Mouse (Mus musculus) MEL (cell line): ENCODE data around the gene Bri3bp. TPM values are rescaled to one million over a fixed set of nuclear protein-coding genes. Genes with fewer than 3 reads are reported as not detected.

ENCODE experiments used
- DNase-seq: peaks from one replicate; pipeline ENCODE4 v3.0.0; 2011; ENCODE audit warnings: low read depth, low spot score
- H3K27ac ChIP-seq: 2 replicates; pipeline ENCODE4 v1.5.1; 2012; ENCODE audit warnings: low read depth, mild to moderate bottlenecking, control low read depth, low read length, moderate library complexity; ENCODE audit not compliant: control insufficient read depth
- H3K27me3 ChIP-seq, 2 experiments: fragments of 150-350 bp in 1 of 2; sonication (generic) in 1 of 2; 2 replicates each; pipeline ENCODE4 v1.6.1; 2012; ENCODE audit warnings: low read length in 2 of 2, mild to moderate bottlenecking in 2 of 2, improper control_type of control experiment in 1 of 2, moderate library complexity in 1 of 2; ENCODE audit not compliant: insufficient read depth in 2 of 2, control insufficient read depth in 1 of 2
- H3K36me3 ChIP-seq, 2 experiments: 2 replicates each; pipeline ENCODE4 v1.6.1; 2012 to 2014; ENCODE audit warnings: low read length in 2 of 2, improper control_type of control experiment in 1 of 2, inconsistent platforms in 1 of 2, mild to moderate bottlenecking in 1 of 2; ENCODE audit not compliant: insufficient read depth in 2 of 2, control insufficient read depth in 1 of 2
- H3K4me1 ChIP-seq, 2 experiments: fragments of 150-350 bp in 1 of 2; sonication (generic) in 1 of 2; 2 replicates each; pipeline ENCODE4 v1.6.1; 2012; ENCODE audit warnings: low read length in 2 of 2, improper control_type of control experiment in 1 of 2, mild to moderate bottlenecking in 1 of 2; ENCODE audit not compliant: insufficient read depth in 2 of 2, control insufficient read depth in 1 of 2
- H3K4me3 ChIP-seq, 2 experiments: fragments of 150-350 bp in 1 of 2; sonication (generic) in 1 of 2; 2 replicates each; pipeline ENCODE4 v1.5.1; 2012; ENCODE audit warnings: low read depth in 2 of 2, low read length in 2 of 2, mild to moderate bottlenecking in 2 of 2, moderate library complexity in 2 of 2, control low read depth in 1 of 2, improper control_type of control experiment in 1 of 2; ENCODE audit not compliant: control insufficient read depth in 1 of 2, insufficient read depth in 1 of 2
- H3K79me2 ChIP-seq: 2 replicates; pipeline ENCODE4 v1.6.1; 2012; ENCODE audit warnings: mild to moderate bottlenecking, low read length, moderate library complexity; ENCODE audit not compliant: control insufficient read depth, poor library complexity, insufficient read depth
- H3K9ac ChIP-seq: 2 replicates; pipeline ENCODE4 v1.6.1; 2012; ENCODE audit warnings: low read depth, mild to moderate bottlenecking, control low read depth, low read length, moderate library complexity; ENCODE audit not compliant: control insufficient read depth, poor library complexity, severe bottlenecking
- H3K9me3 ChIP-seq: fragments of 150-350 bp; sonication (generic); replicated peaks from 2 replicates; pipeline ENCODE4 v1.6.1; 2012; ENCODE audit warnings: mild to moderate bottlenecking, low read length, improper control_type of control experiment, moderate library complexity; ENCODE audit not compliant: insufficient read depth
- BHLHE40 ChIP-seq: IDR thresholded peaks from 2 replicates; pipeline ENCODE4 v1.6.1; 2012; ENCODE audit warnings: low read depth, mild to moderate bottlenecking, inconsistent platforms, low read length, improper control_type of control experiment, borderline replicate concordance
- CHD1 ChIP-seq: IDR thresholded peaks from 2 replicates; pipeline ENCODE4 v1.6.1; 2012; ENCODE audit warnings: low read depth, mild to moderate bottlenecking, inconsistent platforms, low read length, improper control_type of control experiment
- CHD2 ChIP-seq: IDR thresholded peaks from 2 replicates; pipeline ENCODE4 v1.6.1; 2011; ENCODE audit warnings: low read length, improper control_type of control experiment
- CTCF ChIP-seq, 3 experiments: IDR thresholded peaks in 2 of 3; conservative IDR thresholded peaks in 1 of 3; 2 replicates each; pipeline ENCODE4 v1.5.1; 2011 to 2012; ENCODE audit warnings: low read length in 3 of 3, low read depth in 2 of 3, mild to moderate bottlenecking in 2 of 3, improper control_type of control experiment in 1 of 3, inconsistent platforms in 1 of 3, mixed read lengths in 1 of 3, moderate library complexity in 1 of 3; ENCODE audit not compliant: control insufficient read depth in 1 of 3, insufficient read depth in 1 of 3, poor library complexity in 1 of 3, severe bottlenecking in 1 of 3
- E2F4 ChIP-seq: IDR thresholded peaks from 2 replicates; pipeline ENCODE4 v1.6.1; 2011; ENCODE audit warnings: low read depth, low read length, improper control_type of control experiment, borderline replicate concordance
- ELF1 ChIP-seq: IDR thresholded peaks from 2 replicates; pipeline ENCODE4 v1.6.1; 2014; ENCODE audit warnings: low read depth, mild to moderate bottlenecking, inconsistent platforms, low read length, improper control_type of control experiment, moderate library complexity
- GABPA ChIP-seq: IDR thresholded peaks from 2 replicates; pipeline ENCODE4 v1.6.1; 2012; ENCODE audit warnings: low read depth, mild to moderate bottlenecking, inconsistent platforms, low read length, improper control_type of control experiment, moderate library complexity
- GATA1 ChIP-seq: IDR thresholded peaks from 2 replicates; pipeline ENCODE4 v1.6.1; 2011; ENCODE audit warnings: low read depth, low read length, improper control_type of control experiment
- HCFC1 ChIP-seq: IDR thresholded peaks from 2 replicates; pipeline ENCODE4 v1.6.1; 2012; ENCODE audit warnings: low read depth, mild to moderate bottlenecking, inconsistent platforms, low read length, improper control_type of control experiment, moderate library complexity
- KAT2A ChIP-seq: conservative IDR thresholded peaks from 2 replicates; pipeline ENCODE4 v1.6.1; 2012; ENCODE audit warnings: low read depth, low read length, improper control_type of control experiment, inconsistent platforms
- MAFK ChIP-seq: IDR thresholded peaks from 2 replicates; pipeline ENCODE4 v1.6.1; 2011; ENCODE audit warnings: low read depth, mild to moderate bottlenecking, low read length, improper control_type of control experiment, borderline replicate concordance
- MEF2A ChIP-seq: IDR thresholded peaks from 2 replicates; pipeline ENCODE4 v1.6.1; 2014; ENCODE audit warnings: low read depth, mild to moderate bottlenecking, inconsistent platforms, low read length, improper control_type of control experiment; ENCODE audit not compliant: poor library complexity, insufficient replicate concordance, severe bottlenecking; ENCODE audit errors: extremely low read depth
- MXI1 ChIP-seq: IDR thresholded peaks from 2 replicates; pipeline ENCODE4 v1.6.1; 2011; ENCODE audit warnings: mild to moderate bottlenecking, low read depth, low read length, improper control_type of control experiment
- MYB ChIP-seq: IDR thresholded peaks from 2 replicates; pipeline ENCODE4 v1.6.1; 2011; ENCODE audit warnings: mild to moderate bottlenecking, low read depth, low read length, improper control_type of control experiment
- NRF1 ChIP-seq: IDR thresholded peaks from 2 replicates; pipeline ENCODE4 v1.6.1; 2014; ENCODE audit warnings: low read depth, mild to moderate bottlenecking, inconsistent platforms, low read length, improper control_type of control experiment, moderate library complexity; ENCODE audit not compliant: poor library complexity, insufficient read depth, severe bottlenecking
- POLR2AphosphoS2 ChIP-seq: IDR thresholded peaks from 2 replicates; pipeline ENCODE4 v1.6.1; 2011; ENCODE audit warnings: low read length, improper control_type of control experiment
- POLR2AphosphoS5 ChIP-seq: IDR thresholded peaks from 2 replicates; pipeline ENCODE4 v1.6.1; 2012; ENCODE audit warnings: low read depth, borderline replicate concordance, mild to moderate bottlenecking, inconsistent platforms, low read length, moderate library complexity, mixed read lengths
- RAD21 ChIP-seq: IDR thresholded peaks from 2 replicates; pipeline ENCODE4 v1.6.1; 2011; ENCODE audit warnings: mild to moderate bottlenecking, low read depth, low read length, improper control_type of control experiment
- SIN3A ChIP-seq: IDR thresholded peaks from 2 replicates; pipeline ENCODE4 v1.6.1; 2012; ENCODE audit warnings: low read length, improper control_type of control experiment, inconsistent platforms
- SMC3 ChIP-seq: IDR thresholded peaks from 2 replicates; pipeline ENCODE4 v1.6.1; 2011; ENCODE audit warnings: low read depth, low read length, improper control_type of control experiment
- TAL1 ChIP-seq: IDR thresholded peaks from 2 replicates; pipeline ENCODE4 v1.6.1; 2012; ENCODE audit warnings: mild to moderate bottlenecking, inconsistent platforms, low read length, moderate library complexity, mixed read lengths
- TBP ChIP-seq: IDR thresholded peaks from 2 replicates; pipeline ENCODE4 v1.8.0; 2011; ENCODE audit warnings: low read depth, low read length, improper control_type of control experiment
- UBTF ChIP-seq: IDR thresholded peaks from 2 replicates; pipeline ENCODE4 v1.6.1; 2012; ENCODE audit warnings: low read depth, mild to moderate bottlenecking, inconsistent platforms, low read length, improper control_type of control experiment, moderate library complexity, borderline replicate concordance; ENCODE audit not compliant: insufficient read depth
- USF2 ChIP-seq, 2 experiments: IDR thresholded peaks; 2 replicates each; pipeline ENCODE4 v1.6.1; 2011 to 2012; ENCODE audit warnings: improper control_type of control experiment in 2 of 2, low read length in 2 of 2, borderline replicate concordance in 1 of 2, inconsistent platforms in 1 of 2, low read depth in 1 of 2, mild to moderate bottlenecking in 1 of 2; ENCODE audit not compliant: insufficient read depth in 1 of 2
- ZC3H11A ChIP-seq: IDR thresholded peaks from 2 replicates; pipeline ENCODE4 v1.6.1; 2012; ENCODE audit warnings: low read depth, mild to moderate bottlenecking, inconsistent platforms, low read length, improper control_type of control experiment
- ZMIZ1 ChIP-seq: IDR thresholded peaks from 2 replicates; pipeline ENCODE4 v1.6.1; 2012; ENCODE audit warnings: low read depth, mild to moderate bottlenecking, inconsistent platforms, low read length, improper control_type of control experiment, moderate library complexity
- ZNF384 ChIP-seq: IDR thresholded peaks from 2 replicates; pipeline ENCODE4 v1.6.1; 2012; ENCODE audit warnings: low read depth, mild to moderate bottlenecking, inconsistent platforms, low read length, improper control_type of control experiment
- polyA plus RNA-seq, 2 experiments: library from polyadenylated mRNA; stranded (reverse) in 1 of 2; unstranded in 1 of 2; fragments of >175 nt in 1 of 2; fragments of >200 nt in 1 of 2; gene quantifications; 2 replicates each; pipeline versions ENCODE4 v1.2.1 to v1.2.4; 2012; ENCODE audit warnings: low replicate concordance in 2 of 2, low read depth in 1 of 2; ENCODE audit not compliant: insufficient read length in 2 of 2, insufficient read depth in 1 of 2, missing spikeins in 1 of 2
- total RNA-seq: library from RNA; depleted of rRNA; stranded (reverse); fragments of 300-350 nt; gene quantifications from 2 replicates; pipeline ENCODE4 v1.2.3, GENCODE M21; 2012

Bri3bp gene
- total and polyA plus RNA-seq, 3 experiments, result 73.7 to 264 (median 87.6) TPM

GRCm38 (mm10) chr5:125409348-125410090, 31.8 kb upstream of the Bri3bp start:
- peak; percentile 68 for DNase-seq
- Histone ChIP-seq H3K4me3 (peak overlapping the region; percentile 48 to 87), H3K9ac (peak overlapping the region; percentile 80), H3K9me3 (no peaks in the 10 kb centered on the region), H3K36me3 (peaks cover 0 to 5% of the 10 kb centered on the region in 2 experiments; a peak in 1 of 4 replicates), H3K27me3 (no peaks in the 10 kb centered on the region), H3K79me2 (no peaks in the 10 kb centered on the region; the same call in 1 of the 2 replicates), H3K27ac (peak overlapping the region; percentile 84), H3K4me1 (peaks cover 0 to 4% of the 10 kb centered on the region in 2 experiments; a peak in 1 of 4 replicates)
- TF ChIP-seq MAFK (peak; percentile 98), NRF1 (0 out of 2 replicates have a peak, but pooled peaks have one; percentile 30), SIN3A (peak; percentile 64; the same call in 1 of the 2 replicates), TBP (peak; percentile 98), HCFC1 (no peak), CHD2 (no peak), POLR2AphosphoS5 (no peak), UBTF (no peak), ZNF384 (peak; percentile 93), KAT2A (no peak; the same call in 1 of the 2 replicates), CHD1 (no peak), TAL1 (no peak), GATA1 (no peak), ELF1 (peak; percentile 68; the same call in 1 of the 2 replicates), E2F4 (peak; percentile 44; the same call in 1 of the 2 replicates)

DNA sequence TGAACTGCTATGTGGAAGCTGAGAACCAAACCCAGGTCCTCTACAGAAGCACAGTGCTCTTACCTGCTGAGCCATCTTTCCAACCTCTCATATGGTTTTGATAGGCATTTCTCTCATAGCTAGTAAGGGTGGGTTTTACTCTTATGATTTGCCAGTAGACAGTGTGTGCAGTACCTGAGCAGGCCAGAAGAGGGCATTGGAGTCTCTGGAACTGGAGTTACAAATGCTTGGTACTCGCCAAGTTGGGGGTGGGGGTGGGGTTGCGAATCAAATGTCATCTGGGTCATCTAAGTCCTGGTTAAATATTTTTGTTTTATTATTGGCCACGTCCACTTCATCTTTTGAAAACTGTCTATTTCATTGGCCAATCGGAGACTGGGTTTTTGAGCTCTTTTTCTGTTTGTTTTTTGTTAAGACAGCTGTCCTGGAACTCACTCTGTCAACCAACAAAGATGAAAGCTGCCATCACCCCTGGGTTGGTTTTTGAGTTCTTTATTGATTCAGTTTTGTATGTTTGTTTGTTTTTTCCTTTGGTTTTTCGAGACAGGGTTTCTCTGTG, 29.3 kb upstream of the Bri3bp start:
- Histone ChIP-seq H3K79me2 (no peaks in the 10 kb centered on the region; the same call in 1 of the 2 replicates), H3K4me1 (peaks cover 0 to 4% of the 10 kb centered on the region in 2 experiments; a peak in 1 of 4 replicates), H3K27ac (no peak overlapping the region), H3K4me3 (no peak overlapping the region), H3K36me3 (peaks cover 0 to 5% of the 10 kb centered on the region in 2 experiments; a peak in 1 of 4 replicates), H3K9me3 (no peaks in the 10 kb centered on the region), H3K27me3 (no peaks in the 10 kb centered on the region), H3K9ac (no peak overlapping the region)
- DNase-seq, result peak; percentile 89
- no peak for TF ChIP-seq MYB
- TF ChIP-seq POLR2AphosphoS2, result peak; percentile 48; the same call in 1 of the 2 replicates
- no peak for TF ChIP-seq GATA1
- no peak for TF ChIP-seq MAFK
- TF ChIP-seq RAD21, result peak; percentile 62
- TF ChIP-seq MXI1, result no peak
- 0 out of 2 replicates have a peak, but pooled peaks have one; percentile 29 for TF ChIP-seq BHLHE40
- TF ChIP-seq MEF2A, result no peak
- no peak for TF ChIP-seq USF2 (IDR thresholded peaks at IDR 0.05; ENCODE audit: borderline replicate concordance in 1 of 2, insufficient read depth in 1 of 2, low read depth in 1 of 2, low read length in 2 of 2)
- TF ChIP-seq ZMIZ1, result no peak
- no peak for TF ChIP-seq UBTF
- TF ChIP-seq CTCF (IDR thresholded peaks at IDR 0.05 in 2 of 3, conservative IDR thresholded peaks at IDR 0.05 in 1 of 3; ENCODE audit: control insufficient read depth in 1 of 3, insufficient read depth in 1 of 3, low read depth in 2 of 3, low read length in 3 of 3, poor library complexity in 1 of 3, severe bottlenecking in 1 of 3), result peak; percentile 73 to 88 (median 73)
- peak; percentile 61 for TF ChIP-seq ZC3H11A
- no peak for TF ChIP-seq ELF1
- no peak for TF ChIP-seq CHD1
- peak; percentile 61 for TF ChIP-seq SMC3
- TF ChIP-seq SIN3A, result peak; percentile 47; the same call in 1 of the 2 replicates
- TF ChIP-seq GABPA, result no peak
